Mouse (Mus musculus) testis, adult 2 months (tissue): ENCODE measurements around the gene Cfap54. TPM values are rescaled to one million over a fixed set of nuclear protein-coding genes. Genes with fewer than 3 reads are reported as not detected.

Source experiments
- H3K27ac ChIP-seq: fragments of 200-500 bp; 2 replicates; pipeline ENCODE4 v1.5.1; 2012; ENCODE audit warnings: low read depth, low read length; ENCODE audit not compliant: control insufficient read depth, insufficient read depth
- H3K27me3 ChIP-seq: fragments of 200-500 bp; 2 replicates; pipeline ENCODE4 v1.6.1; 2012; ENCODE audit warnings: mild to moderate bottlenecking, low read length, moderate library complexity; ENCODE audit not compliant: control insufficient read depth, insufficient read depth
- H3K36me3 ChIP-seq: fragments of 200-500 bp; 2 replicates; pipeline ENCODE4 v1.6.1; 2012; ENCODE audit warnings: mild to moderate bottlenecking, low read length; ENCODE audit not compliant: control insufficient read depth, insufficient read depth
- H3K4me1 ChIP-seq: fragments of 200-500 bp; 2 replicates; pipeline ENCODE4 v1.6.1; 2012; ENCODE audit warnings: low read length; ENCODE audit not compliant: control insufficient read depth, insufficient read depth
- H3K4me3 ChIP-seq: fragments of 200-500 bp; 2 replicates; pipeline ENCODE4 v1.5.1; 2012; ENCODE audit warnings: low read depth, mild to moderate bottlenecking, low read length, moderate library complexity, mixed read lengths; ENCODE audit not compliant: control insufficient read depth
- CTCF ChIP-seq: fragments of 200-500 bp; IDR thresholded peaks from 2 replicates; pipeline ENCODE4 v1.5.1; 2012; ENCODE audit warnings: low read depth, mild to moderate bottlenecking, inconsistent platforms, low read length, moderate library complexity; ENCODE audit not compliant: control insufficient read depth, insufficient read depth, insufficient replicate concordance
- POLR2A ChIP-seq: fragments of 200-500 bp; IDR thresholded peaks from 2 replicates; pipeline ENCODE4 v1.6.1; 2012; ENCODE audit warnings: low read depth, mild to moderate bottlenecking, inconsistent platforms, low read length, moderate library complexity; ENCODE audit not compliant: control insufficient read depth
- polyA plus RNA-seq: library from polyadenylated mRNA; depleted of rRNA; stranded (reverse); fragments of >200 nt; gene quantifications from 2 replicates; pipeline ENCODE4 v1.2.3, GENCODE M21; 2012

Cfap54 gene
- polyA plus RNA-seq, 1 experiment, result 12.7 TPM

- H3K4me1 ChIP-seq, result no peaks in the 10 kb centered on the region
- no peaks in the 10 kb centered on the region for H3K27me3 ChIP-seq
- no peaks in the 10 kb centered on the region for H3K36me3 ChIP-seq
- no peak overlapping the region for H3K27ac ChIP-seq
- H3K4me3 ChIP-seq, result no peak overlapping the region
- TF ChIP-seq CTCF, result no peak
- TF ChIP-seq POLR2A, result no peak
These were observed 270.5 kb downstream of the Cfap54 start for GRCm38 (mm10) chr10:92810894-92811293.

- Histone ChIP-seq H3K27ac (no peak overlapping the region), H3K4me1 (no peaks in the 10 kb centered on the region), H3K27me3 (no peaks in the 10 kb centered on the region), H3K36me3 (no peaks in the 10 kb centered on the region), H3K4me3 (no peak overlapping the region)
- TF ChIP-seq CTCF, result no peak
- no peak for TF ChIP-seq POLR2A
These were observed 289.5 kb downstream of the Cfap54 start for GRCm38 (mm10) chr10:92791908-92792307.

- no peak for TF ChIP-seq CTCF
- no peak for TF ChIP-seq POLR2A
- Histone ChIP-seq H3K4me3 (no peak overlapping the region), H3K27ac (no peak overlapping the region), H3K4me1 (no peaks in the 10 kb centered on the region), H3K27me3 (no peaks in the 10 kb centered on the region), H3K36me3 (no peaks in the 10 kb centered on the region)
These were observed 289.9 kb downstream of the Cfap54 start for GRCm38 (mm10) chr10:92791531-92791900.

GRCm38 (mm10) chr10:92790893-92791530 lies 290.4 kb downstream of the Cfap54 start:
- no peaks in the 10 kb centered on the region for H3K4me1 ChIP-seq
- no peaks in the 10 kb centered on the region for H3K36me3 ChIP-seq
- H3K4me3 ChIP-seq, result no peak overlapping the region
- no peaks in the 10 kb centered on the region for H3K27me3 ChIP-seq
- no peak overlapping the region for H3K27ac ChIP-seq
- TF ChIP-seq POLR2A (no peak), CTCF (no peak)

GRCm38 (mm10) chr10:92790247-92790646 lies 291.2 kb downstream of the Cfap54 start:
- Histone ChIP-seq H3K27me3 (no peaks in the 10 kb centered on the region), H3K4me1 (no peaks in the 10 kb centered on the region), H3K36me3 (no peaks in the 10 kb centered on the region), H3K27ac (no peak overlapping the region), H3K4me3 (no peak overlapping the region)
- TF ChIP-seq POLR2A, result no peak
- TF ChIP-seq CTCF, result no peak

GRCm38 (mm10) chr10:92788410-92789096 lies 292.9 kb downstream of the Cfap54 start:
- Histone ChIP-seq H3K27me3 (no peaks in the 10 kb centered on the region), H3K27ac (no peak overlapping the region), H3K4me1 (no peaks in the 10 kb centered on the region), H3K36me3 (no peaks in the 10 kb centered on the region), H3K4me3 (no peak overlapping the region)
- TF ChIP-seq POLR2A (no peak), CTCF (no peak)

- no peaks in the 10 kb centered on the region for H3K4me1 ChIP-seq
- no peaks in the 10 kb centered on the region for H3K27me3 ChIP-seq
- no peak overlapping the region for H3K27ac ChIP-seq
- no peaks in the 10 kb centered on the region for H3K36me3 ChIP-seq
- no peak overlapping the region for H3K4me3 ChIP-seq
- no peak for TF ChIP-seq POLR2A
- TF ChIP-seq CTCF, result no peak
These were observed 298.7 kb downstream of the Cfap54 start for GRCm38 (mm10) chr10:92782691-92783090.
